Mouse (Mus musculus) ovary, postnatal 10 days (tissue): ENCODE measurements around the gene Wnk2.

ENCODE experiments used
- DNase-seq: peaks from one replicate; pipeline ENCODE4 v3.0.0; 2022; ENCODE audit warnings: low spot score

The Wnk2 gene

GRCm38 (mm10) chr13:49142396-49142795, 5.4 kb downstream of the Wnk2 start:
- no peak for DNase-seq

GRCm38 (mm10) chr13:49140567-49140966, 7.2 kb downstream of the Wnk2 start:
- no peak for DNase-seq

GRCm38 (mm10) chr13:49134491-49134890, 13.3 kb downstream of the Wnk2 start:
- no peak for DNase-seq

GRCm38 (mm10) chr13:49133125-49133524, 14.7 kb downstream of the Wnk2 start:
- DNase-seq = no peak

GRCm38 (mm10) chr13:49131946-49132687, 15.7 kb downstream of the Wnk2 start:
- DNase-seq = no peak

- DNase-seq = no peak
Measured at GRCm38 (mm10) chr13:49131342-49131855, 16.4 kb downstream of the Wnk2 start.

- DNase-seq = no peak
Measured at GRCm38 (mm10) chr13:49129845-49130244, 18.0 kb downstream of the Wnk2 start.

GRCm38 (mm10) chr13:49129154-49129553, 18.7 kb downstream of the Wnk2 start:
- DNase-seq = no peak

GRCm38 (mm10) chr13:49127844-49128631, 19.8 kb downstream of the Wnk2 start:
- DNase-seq = no peak

GRCm38 (mm10) chr13:49122106-49122505, 25.7 kb downstream of the Wnk2 start:
- DNase-seq = no peak

- no peak for DNase-seq
Measured at GRCm38 (mm10) chr13:49117563-49117962, 30.3 kb downstream of the Wnk2 start.

- no peak for DNase-seq
Measured at GRCm38 (mm10) chr13:49114921-49115320, 32.9 kb downstream of the Wnk2 start.

- DNase-seq = no peak
Measured at GRCm38 (mm10) chr13:49114116-49114515, 33.7 kb downstream of the Wnk2 start.

GRCm38 (mm10) chr13:49113345-49113744, 34.5 kb downstream of the Wnk2 start:
- DNase-seq = no peak

GRCm38 (mm10) chr13:49112652-49113051, 35.2 kb downstream of the Wnk2 start:
- no peak for DNase-seq

- DNase-seq = no peak
Measured at GRCm38 (mm10) chr13:49109665-49110064, 38.1 kb downstream of the Wnk2 start.

- no peak for DNase-seq
Measured at GRCm38 (mm10) chr13:49108119-49108846, 39.5 kb downstream of the Wnk2 start.

- no peak for DNase-seq
Measured at GRCm38 (mm10) chr13:49103913-49104312, 43.9 kb downstream of the Wnk2 start.

- DNase-seq = no peak
Measured at GRCm38 (mm10) chr13:49103235-49103634, 44.6 kb downstream of the Wnk2 start.

- DNase-seq = no peak
Measured at GRCm38 (mm10) chr13:49100417-49100816, 47.4 kb downstream of the Wnk2 start.

GRCm38 (mm10) chr13:49096826-49097225, 51.0 kb downstream of the Wnk2 start:
- DNase-seq = no peak

GRCm38 (mm10) chr13:49094667-49095066, 53.1 kb downstream of the Wnk2 start:
- DNase-seq = no peak
